Mouse (Mus musculus) brain, embryonic 14.5 days (tissue): ENCODE data around the gene Ankrd44.
A peak's percentile ranks its signal among the peaks of the same experiment; 100 is the strongest.

ENCODE experiments used
- CTCF ChIP-seq: fragments of 200-500 bp; IDR thresholded peaks from 2 replicates; pipeline ENCODE4 v1.5.1; 2012; ENCODE audit warnings: inconsistent platforms, mild to moderate bottlenecking, moderate library complexity, borderline replicate concordance; ENCODE audit not compliant: insufficient read depth, insufficient read length; ENCODE audit errors: extremely low read depth
- POLR2A ChIP-seq: fragments of 200-500 bp; IDR thresholded peaks from 2 replicates; pipeline ENCODE4 v1.6.1; 2012; ENCODE audit warnings: mild to moderate bottlenecking, inconsistent platforms, borderline replicate concordance; ENCODE audit not compliant: poor library complexity, insufficient read depth, insufficient read length, severe bottlenecking; ENCODE audit errors: extremely low read depth

DNA sequence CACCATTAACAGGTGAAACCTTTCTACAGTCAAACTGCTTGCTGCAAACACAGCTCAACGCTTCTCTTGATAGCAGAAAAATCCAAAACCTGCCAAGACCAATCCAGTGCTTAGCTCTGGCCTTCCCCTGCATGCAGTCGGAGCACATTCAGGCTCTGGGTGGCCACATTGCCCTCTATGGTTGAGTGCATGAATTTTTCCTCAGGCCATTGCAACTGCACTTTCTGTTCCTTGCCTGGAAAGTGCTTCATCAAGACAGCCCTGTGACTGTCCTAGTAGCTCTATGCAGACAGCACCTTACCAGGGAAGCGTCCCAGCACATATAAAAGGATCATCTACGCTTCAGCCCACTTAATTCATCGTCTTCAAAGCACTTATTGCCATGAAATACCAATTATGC, 250.7 kb downstream of the Ankrd44 start:
- TF ChIP-seq POLR2A (no peak), CTCF (peak; percentile 5; the same call in 1 of the 2 replicates)
